Mouse (Mus musculus) ovary, postnatal 36 days (tissue): ENCODE results near the gene Ajap1.

ENCODE experiments used
- DNase-seq: peaks from one replicate; pipeline ENCODE4 v3.0.0; 2022; ENCODE audit warnings: low spot score, mixed read lengths

Ajap1 gene

GRCm38 (mm10) chr4:153482459-153483338, at the start of gene Ajap1:
Gene Ajap1 (minus strand): TSS chr4:153482811.
- no peak for DNase-seq

- DNase-seq, result no peak
Observed at GRCm38 (mm10) chr4:153530536-153530935, 47.9 kb upstream of the Ajap1 start.

GRCm38 (mm10) chr4:153521601-153522000, 39.0 kb upstream of the Ajap1 start:
- DNase-seq, result no peak

GRCm38 (mm10) chr4:153519888-153520287, 37.3 kb upstream of the Ajap1 start:
- DNase-seq, result no peak

- DNase-seq, result no peak
Observed at GRCm38 (mm10) chr4:153519289-153519688, 36.7 kb upstream of the Ajap1 start.

GRCm38 (mm10) chr4:153515786-153516185, 33.2 kb upstream of the Ajap1 start:
- no peak for DNase-seq

GRCm38 (mm10) chr4:153514071-153514470, 31.5 kb upstream of the Ajap1 start:
- no peak for DNase-seq

- no peak for DNase-seq
Observed at GRCm38 (mm10) chr4:153511530-153511929, 28.9 kb upstream of the Ajap1 start.

GRCm38 (mm10) chr4:153501936-153502335, 19.3 kb upstream of the Ajap1 start:
- no peak for DNase-seq

- DNase-seq, result no peak
Observed at GRCm38 (mm10) chr4:153492444-153492843, 9.8 kb upstream of the Ajap1 start.

GRCm38 (mm10) chr4:153489116-153489515, 6.5 kb upstream of the Ajap1 start:
- no peak for DNase-seq

- DNase-seq, result no peak
Observed at GRCm38 (mm10) chr4:153485913-153486312, 3.3 kb upstream of the Ajap1 start.

- DNase-seq, result peak; percentile 52
Observed at GRCm38 (mm10) chr4:153484392-153484791, 1.8 kb upstream of the Ajap1 start.

- DNase-seq, result no peak
Observed at GRCm38 (mm10) chr4:153481361-153482234, 1.0 kb downstream of the Ajap1 start.

GRCm38 (mm10) chr4:153480551-153481262, 1.9 kb downstream of the Ajap1 start:
- DNase-seq, result no peak

- no peak for DNase-seq
Observed at GRCm38 (mm10) chr4:153479144-153479543, 3.5 kb downstream of the Ajap1 start.

- no peak for DNase-seq
Observed at GRCm38 (mm10) chr4:153473480-153474252, 8.9 kb downstream of the Ajap1 start.

GRCm38 (mm10) chr4:153469712-153470111, 12.9 kb downstream of the Ajap1 start:
- no peak for DNase-seq

- no peak for DNase-seq
Observed at GRCm38 (mm10) chr4:153459934-153460333, 22.7 kb downstream of the Ajap1 start.

- DNase-seq, result no peak
Observed at GRCm38 (mm10) chr4:153459503-153459902, 23.1 kb downstream of the Ajap1 start.

- DNase-seq, result no peak
Observed at GRCm38 (mm10) chr4:153458821-153459220, 23.8 kb downstream of the Ajap1 start.
